Mouse (Mus musculus) hindbrain, embryonic 13.5 days (tissue): ENCODE results near the gene Tacr2. TPM values are rescaled to one million over a fixed set of nuclear protein-coding genes. Genes with fewer than 3 reads are reported as not detected.

ENCODE experiments used
- ATAC-seq: fragments of 200-750 bp; cut with Nextera tagmentation; 2 replicates; pipeline ENCODE4 v1.8.0; 2017; ENCODE audit warnings: moderate TSS enrichment; ENCODE audit not compliant: low FRiP score
- H3K27ac ChIP-seq: fragments of 300-500 bp; sonication (generic); 2 replicates; pipeline ENCODE4 v1.5.1; 2015; ENCODE audit warnings: inconsistent platforms, mild to moderate bottlenecking, moderate library complexity
- H3K27me3 ChIP-seq: fragments of 300-500 bp; sonication (generic); 2 replicates; pipeline ENCODE4 v1.6.1; 2015; ENCODE audit warnings: mild to moderate bottlenecking, inconsistent platforms
- H3K36me3 ChIP-seq: fragments of 300-500 bp; sonication (generic); 2 replicates; pipeline ENCODE4 v1.6.1; 2015; ENCODE audit warnings: mild to moderate bottlenecking, inconsistent platforms
- H3K4me1 ChIP-seq: fragments of 300-500 bp; sonication (generic); replicated peaks from 2 replicates; pipeline ENCODE4 v1.6.1; 2015; ENCODE audit warnings: inconsistent platforms
- H3K4me2 ChIP-seq: fragments of 300-500 bp; sonication (generic); 2 replicates; pipeline ENCODE4 v1.6.1; 2015; ENCODE audit warnings: inconsistent platforms, mild to moderate bottlenecking, moderate library complexity
- H3K4me3 ChIP-seq: fragments of 300-500 bp; sonication (generic); 2 replicates; pipeline ENCODE4 v1.5.1; 2015; ENCODE audit warnings: mild to moderate bottlenecking, inconsistent platforms
- H3K9ac ChIP-seq: fragments of 300-500 bp; sonication (generic); 2 replicates; pipeline ENCODE4 v1.6.1; 2015; ENCODE audit warnings: mild to moderate bottlenecking, inconsistent platforms
- H3K9me3 ChIP-seq: fragments of 300-500 bp; sonication (generic); 2 replicates; pipeline ENCODE4 v1.6.1; 2016; ENCODE audit warnings: inconsistent platforms
- WGBS: fragments of 180-500 bp; shearing (Covaris S2); methylation state at CpG from one replicate; pipeline ENCODE4 v1.1.7; 2015; 5-methylcytosine and 5-hydroxymethylcytosine counted together
- polyA plus RNA-seq: library from polyadenylated mRNA; unstranded; fragments of >200 nt; fragmentation: Nextera tagmentation; extraction: Ambion mirVana; gene quantifications from 2 replicates; pipeline ENCODE4 v1.2.1, GENCODE M21; 2015

Tacr2 gene
- polyA plus RNA-seq, 1 experiment from 2014 or later: not detected

GRCm38 (mm10) chr10:62282782-62283181 is 30.5 kb downstream of the Tacr2 start:
- Histone ChIP-seq H3K4me2 (no peak overlapping the region), H3K9me3 (no peaks in the 10 kb centered on the region), H3K4me3 (no peak overlapping the region), H3K9ac (no peak overlapping the region), H3K36me3 (peaks cover 82% of the 10 kb centered on the region), H3K27me3 (no peaks in the 10 kb centered on the region), H3K27ac (no peak overlapping the region), H3K4me1 (no peaks in the 10 kb centered on the region)
- WGBS: 54% methylated on average over 9 of the region's 9 CpGs
- ATAC-seq: no peak

GRCm38 (mm10) chr10:62283206-62283792 is 31.1 kb downstream of the Tacr2 start:
- ATAC-seq: no peak
- Histone ChIP-seq H3K4me2 (no peak overlapping the region), H3K9me3 (no peaks in the 10 kb centered on the region), H3K9ac (no peak overlapping the region), H3K27ac (no peak overlapping the region), H3K27me3 (no peaks in the 10 kb centered on the region), H3K36me3 (peaks cover 82% of the 10 kb centered on the region), H3K4me3 (no peak overlapping the region), H3K4me1 (no peaks in the 10 kb centered on the region)
- 82% methylated on average over 4 of the region's 4 CpGs for WGBS

- Histone ChIP-seq H3K4me1 (no peaks in the 10 kb centered on the region), H3K27me3 (no peaks in the 10 kb centered on the region), H3K27ac (no peak overlapping the region), H3K9me3 (no peaks in the 10 kb centered on the region), H3K9ac (no peak overlapping the region), H3K4me3 (no peak overlapping the region), H3K4me2 (no peak overlapping the region), H3K36me3 (peaks cover 82% of the 10 kb centered on the region)
- ATAC-seq: no peak
- 79% methylated on average over 6 of the region's 6 CpGs for WGBS
Observed at GRCm38 (mm10) chr10:62287460-62288124, 35.4 kb downstream of the Tacr2 start.

- H3K4me2 ChIP-seq: no peak overlapping the region
- WGBS: 90% methylated on average over 4 of the region's 4 CpGs
- H3K4me3 ChIP-seq: no peak overlapping the region
- peaks cover 77% of the 10 kb centered on the region for H3K36me3 ChIP-seq
- H3K27me3 ChIP-seq: no peaks in the 10 kb centered on the region
- H3K4me1 ChIP-seq: peaks cover 5% of the 10 kb centered on the region
- no peak overlapping the region; the same call in 1 of the 2 replicates for H3K9ac ChIP-seq
- H3K9me3 ChIP-seq: no peaks in the 10 kb centered on the region
- H3K27ac ChIP-seq: no peak overlapping the region
- ATAC-seq: no peak
Observed at GRCm38 (mm10) chr10:62294112-62294511, 41.9 kb downstream of the Tacr2 start.

GRCm38 (mm10) chr10:62296086-62296872 is 44.0 kb downstream of the Tacr2 start:
- peaks cover 64% of the 10 kb centered on the region for H3K36me3 ChIP-seq
- no peak overlapping the region for H3K9ac ChIP-seq
- H3K27ac ChIP-seq: peak overlapping the region; percentile 41
- H3K27me3 ChIP-seq: no peaks in the 10 kb centered on the region
- no peaks in the 10 kb centered on the region for H3K9me3 ChIP-seq
- H3K4me1 ChIP-seq: peaks cover 5% of the 10 kb centered on the region
- H3K4me3 ChIP-seq: no peak overlapping the region
- H3K4me2 ChIP-seq: peak overlapping the region; percentile 30
- 54% methylated on average over 22 of the region's 26 CpGs for WGBS
- peak; percentile 32; the same call in 1 of the 2 replicates for ATAC-seq

- Histone ChIP-seq H3K4me2 (no peak overlapping the region), H3K4me1 (peaks cover 5% of the 10 kb centered on the region), H3K4me3 (no peak overlapping the region), H3K36me3 (peaks cover 51% of the 10 kb centered on the region), H3K27ac (no peak overlapping the region), H3K9me3 (no peaks in the 10 kb centered on the region), H3K27me3 (no peaks in the 10 kb centered on the region), H3K9ac (no peak overlapping the region)
- no peak for ATAC-seq
- WGBS: 87% methylated on average over 23 of the region's 23 CpGs
Observed at GRCm38 (mm10) chr10:62300006-62300827, 48.0 kb downstream of the Tacr2 start.

- Histone ChIP-seq H3K4me3 (no peak overlapping the region), H3K27ac (no peak overlapping the region), H3K4me1 (no peaks in the 10 kb centered on the region; the same call in 1 of the 2 replicates), H3K9ac (no peak overlapping the region), H3K36me3 (peaks cover 38% of the 10 kb centered on the region), H3K4me2 (no peak overlapping the region), H3K9me3 (no peaks in the 10 kb centered on the region), H3K27me3 (no peaks in the 10 kb centered on the region)
- no peak for ATAC-seq
- WGBS: 90% methylated on average over 6 of the region's 6 CpGs
Observed at GRCm38 (mm10) chr10:62305090-62305489, 52.9 kb downstream of the Tacr2 start.

- H3K27ac ChIP-seq: no peak overlapping the region
- ATAC-seq: no peak
Observed at GRCm38 (mm10) chr10:62306483-62306882, 54.2 kb downstream of the Tacr2 start.

GRCm38 (mm10) chr10:62308896-62309491 is 56.8 kb downstream of the Tacr2 start:
- H3K4me1 ChIP-seq: peaks cover 12% of the 10 kb centered on the region
- no peak overlapping the region for H3K4me3 ChIP-seq
- H3K27ac ChIP-seq: no peak overlapping the region
- no peaks in the 10 kb centered on the region for H3K9me3 ChIP-seq
- H3K9ac ChIP-seq: no peak overlapping the region
- peaks cover 23% of the 10 kb centered on the region for H3K36me3 ChIP-seq
- ATAC-seq: no peak
- no peaks in the 10 kb centered on the region for H3K27me3 ChIP-seq
- no peak overlapping the region for H3K4me2 ChIP-seq
- 90% methylated on average over 11 of the region's 11 CpGs for WGBS

More at GRCm38 (mm10) chr10:62306483-62306882, 54.2 kb downstream of the Tacr2 start:
- WGBS: 67% methylated on average over 3 of the region's 3 CpGs
- Histone ChIP-seq H3K4me1 (peaks cover 2% of the 10 kb centered on the region), H3K9ac (no peak overlapping the region), H3K9me3 (no peaks in the 10 kb centered on the region), H3K27me3 (no peaks in the 10 kb centered on the region), H3K4me3 (no peak overlapping the region), H3K36me3 (peaks cover 38% of the 10 kb centered on the region), H3K4me2 (no peak overlapping the region)

GRCm38 (mm10) chr10:62309593-62309992 is 57.4 kb downstream of the Tacr2 start:
- Histone ChIP-seq H3K27me3 (no peaks in the 10 kb centered on the region), H3K4me2 (no peak overlapping the region), H3K36me3 (peaks cover 21% of the 10 kb centered on the region), H3K4me3 (no peak overlapping the region), H3K9ac (no peak overlapping the region), H3K27ac (no peak overlapping the region), H3K9me3 (no peaks in the 10 kb centered on the region), H3K4me1 (peaks cover 16% of the 10 kb centered on the region)
- 93% methylated on average over 5 of the region's 5 CpGs for WGBS
- ATAC-seq: no peak

- H3K4me1 ChIP-seq: peaks cover 16% of the 10 kb centered on the region
- no peaks in the 10 kb centered on the region for H3K27me3 ChIP-seq
- H3K4me3 ChIP-seq: no peak overlapping the region
- no peak overlapping the region for H3K4me2 ChIP-seq
- ATAC-seq: no peak
- H3K9ac ChIP-seq: no peak overlapping the region
- H3K36me3 ChIP-seq: peaks cover 23% of the 10 kb centered on the region
- no peaks in the 10 kb centered on the region for H3K9me3 ChIP-seq
- no peak overlapping the region for H3K27ac ChIP-seq
- WGBS: 86% methylated on average over 10 of the region's 10 CpGs
Observed at GRCm38 (mm10) chr10:62310259-62311039, 58.2 kb downstream of the Tacr2 start.
